Mouse (Mus musculus) cerebellum, postnatal 36 days (tissue): ENCODE data around the gene Itln1.

Experiments used
- DNase-seq, 2 experiments: peaks; one replicate each; pipeline ENCODE4 v3.0.0; 2021 to 2022; ENCODE audit warnings: mixed read lengths in 2 of 2

Gene Itln1

GRCm38 (mm10) chr1:171535194-171535593 is at the start of gene Itln1:
Gene Itln1 (minus strand): TSS chr1:171535294.
- no peak for DNase-seq

- DNase-seq: no peak
These were observed 49.5 kb upstream of the Itln1 start for GRCm38 (mm10) chr1:171584584-171584983.

GRCm38 (mm10) chr1:171577168-171577567 is 42.1 kb upstream of the Itln1 start:
- DNase-seq: no peak

- no peak for DNase-seq
These were observed 33.3 kb upstream of the Itln1 start for GRCm38 (mm10) chr1:171568436-171568835.

GRCm38 (mm10) chr1:171566777-171567176 is 31.7 kb upstream of the Itln1 start:
- DNase-seq: peak; percentile 41 to 43

- no peak for DNase-seq
These were observed 30.8 kb upstream of the Itln1 start for GRCm38 (mm10) chr1:171565888-171566287.

GRCm38 (mm10) chr1:171564247-171564646 is 29.2 kb upstream of the Itln1 start:
- no peak for DNase-seq

GRCm38 (mm10) chr1:171563042-171563441 is 27.9 kb upstream of the Itln1 start:
- no peak for DNase-seq

GRCm38 (mm10) chr1:171561639-171562225 is 26.6 kb upstream of the Itln1 start:
- DNase-seq: no peak

GRCm38 (mm10) chr1:171561200-171561599 is 26.1 kb upstream of the Itln1 start:
- DNase-seq: no peak

GRCm38 (mm10) chr1:171560262-171560661 is 25.2 kb upstream of the Itln1 start:
- DNase-seq: no peak

- DNase-seq: no peak
These were observed 23.8 kb upstream of the Itln1 start, which contains the start of gene Cd244a for GRCm38 (mm10) chr1:171558898-171559297. Gene Cd244a (plus strand): TSS chr1:171559193.

- no peak for DNase-seq
These were observed 23.3 kb upstream of the Itln1 start for GRCm38 (mm10) chr1:171558407-171558806.

- no peak for DNase-seq
These were observed 21.3 kb upstream of the Itln1 start for GRCm38 (mm10) chr1:171556366-171556765.

GRCm38 (mm10) chr1:171553359-171554341 is 18.6 kb upstream of the Itln1 start:
- no peak for DNase-seq

GRCm38 (mm10) chr1:171552230-171552629 is 17.1 kb upstream of the Itln1 start:
- DNase-seq: no peak

- DNase-seq: no peak
These were observed 16.2 kb upstream of the Itln1 start for GRCm38 (mm10) chr1:171551326-171551725.

- DNase-seq: no peak
These were observed 5.6 kb upstream of the Itln1 start for GRCm38 (mm10) chr1:171540694-171541093.

- DNase-seq: no peak
These were observed 537 bp downstream of the Itln1 start for GRCm38 (mm10) chr1:171534557-171534956.

- no peak for DNase-seq
These were observed 2.3 kb downstream of the Itln1 start for GRCm38 (mm10) chr1:171532830-171533229.

- no peak for DNase-seq
These were observed 3.7 kb downstream of the Itln1 start for GRCm38 (mm10) chr1:171531367-171531766.

GRCm38 (mm10) chr1:171515557-171515956 is 19.5 kb downstream of the Itln1 start:
- DNase-seq: no peak

- no peak for DNase-seq
These were observed 20.1 kb downstream of the Itln1 start for GRCm38 (mm10) chr1:171515039-171515438.

GRCm38 (mm10) chr1:171513760-171514159 is 21.3 kb downstream of the Itln1 start:
- no peak for DNase-seq
